Mouse (Mus musculus): ENCODE measurements around the gene Gm9758. TPM values are rescaled to one million over a fixed set of nuclear protein-coding genes. Genes with fewer than 3 reads are reported as not detected.
"Not testable (repeated sequence)": the region's sequence is repeated elsewhere in the genome, so short reads cannot be mapped to it uniquely, and the experiment has no call there.

Gm9758 gene
- total and polyA plus RNA-seq, 3 experiments = not detected

DNA sequence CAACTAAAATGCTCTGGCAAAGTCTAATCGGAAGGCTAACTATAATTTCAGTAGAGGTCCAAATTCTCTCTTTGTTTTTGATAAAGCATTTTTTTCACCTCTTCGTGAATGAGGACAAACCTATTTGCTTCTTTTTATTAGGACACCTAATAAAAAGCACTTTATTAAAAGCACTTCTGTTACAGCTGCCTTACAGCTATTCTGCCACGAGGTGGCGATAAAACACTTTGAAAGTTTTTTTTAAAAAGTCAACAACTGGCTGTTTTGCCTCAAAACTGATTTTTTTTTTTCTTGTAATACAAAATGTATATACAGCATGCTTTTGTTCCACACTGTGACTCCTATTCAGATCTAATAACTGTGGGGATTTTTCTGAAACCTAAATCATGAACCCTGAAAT lies 12.3 kb upstream of the Gm9758 start:
- H3K4me3 ChIP-seq (ENCODE audit: low read depth, low read length); DNase-seq (ENCODE audit: low spot score); H3K4me1 ChIP-seq (ENCODE audit: insufficient read depth, low read depth, low read length); ATAC-seq (ENCODE audit: extremely low read depth, insufficient number of reproducible peaks, low FRiP score, poor library complexity, severe bottlenecking); H3K9me3 ChIP-seq (replicated peaks); H3K36me3 ChIP-seq (replicated peaks); H3K27me3 ChIP-seq (ENCODE audit: insufficient read depth, low read length): not testable (repeated sequence)

DNA sequence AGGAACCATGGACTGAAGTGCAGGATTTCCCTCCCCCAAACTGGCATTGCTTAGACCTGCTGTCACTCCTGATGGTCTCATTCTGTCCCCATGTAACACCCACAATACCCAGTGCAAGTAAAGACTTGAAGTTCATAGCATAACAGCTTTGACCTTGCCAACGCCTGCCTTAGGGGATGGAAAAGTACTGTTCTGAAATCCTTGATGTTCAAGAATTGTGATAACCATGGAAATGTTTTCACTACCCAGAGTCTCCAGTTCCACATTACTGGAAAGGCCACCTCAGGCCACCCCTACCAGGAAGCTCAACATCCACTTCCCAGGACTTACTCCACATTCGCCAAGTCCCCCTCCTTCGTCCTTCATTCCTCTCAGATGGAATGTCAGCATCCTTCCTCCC lies 338 bp downstream of the Gm9758 start:
- not testable (repeated sequence) for H3K27me3 ChIP-seq (ENCODE audit: insufficient read depth, low read length); H3K36me3 ChIP-seq (replicated peaks); H3K4me3 ChIP-seq (ENCODE audit: low read depth, low read length); DNase-seq (ENCODE audit: low spot score); H3K9me3 ChIP-seq (replicated peaks); H3K4me1 ChIP-seq (ENCODE audit: insufficient read depth, low read depth, low read length); ATAC-seq (ENCODE audit: extremely low read depth, insufficient number of reproducible peaks, low FRiP score, poor library complexity, severe bottlenecking)

DNA sequence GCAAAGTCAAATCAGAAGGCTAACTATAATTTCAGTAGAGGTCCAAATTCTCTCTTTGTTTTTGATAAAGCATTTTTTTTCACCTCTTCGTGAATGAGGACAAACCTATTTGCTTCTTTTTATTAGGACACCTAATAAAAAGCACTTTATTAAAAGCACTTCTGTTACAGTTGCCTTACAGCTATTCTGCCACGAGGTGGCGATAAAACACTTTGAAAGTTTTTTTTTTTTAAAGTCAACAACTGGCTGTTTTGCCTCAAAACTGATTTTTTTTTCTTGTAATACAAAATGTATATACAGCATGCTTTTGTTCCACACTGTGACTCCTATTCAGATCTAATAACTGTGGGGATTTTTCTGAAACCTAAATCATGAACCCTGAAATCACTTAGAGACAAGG lies 11.2 kb downstream of the Gm9758 start:
- H3K4me3 ChIP-seq (ENCODE audit: low read depth, low read length); DNase-seq (ENCODE audit: low spot score); H3K4me1 ChIP-seq (ENCODE audit: insufficient read depth, low read depth, low read length); H3K9me3 ChIP-seq (replicated peaks); H3K27me3 ChIP-seq (ENCODE audit: insufficient read depth, low read length); ATAC-seq (ENCODE audit: extremely low read depth, insufficient number of reproducible peaks, low FRiP score, poor library complexity, severe bottlenecking); H3K36me3 ChIP-seq (replicated peaks): not testable (repeated sequence)

DNA sequence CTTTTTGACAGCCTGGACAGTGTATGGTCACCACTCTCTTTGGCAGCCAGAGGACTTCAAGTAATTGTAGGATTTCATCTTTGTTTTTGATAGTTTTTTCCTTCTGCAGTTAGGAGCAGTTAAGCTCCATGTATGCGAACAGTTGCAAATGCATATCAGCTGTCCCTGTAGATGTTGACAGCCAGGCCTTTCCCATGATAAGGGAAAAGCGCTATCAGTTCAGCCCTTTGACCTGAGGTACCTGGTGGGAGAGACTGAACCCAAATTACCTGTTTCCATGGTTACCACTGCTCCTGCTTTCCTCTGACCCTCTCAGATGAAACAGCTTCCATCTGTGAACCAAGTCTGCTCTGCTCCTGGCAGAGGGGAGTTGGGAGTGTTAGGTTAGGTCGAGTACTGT lies 22.5 kb downstream of the Gm9758 start:
- no peaks in the 10 kb centered on the region for H3K36me3 ChIP-seq (replicated peaks)
- ATAC-seq (ENCODE audit: extremely low read depth, insufficient number of reproducible peaks, low FRiP score, poor library complexity, severe bottlenecking) (no peak), DNase-seq (ENCODE audit: low spot score) (no peak)
- TF ChIP-seq POLR2AphosphoS5 (IDR thresholded peaks at IDR 0.05; ENCODE audit: insufficient replicate concordance, low read depth, low read length) = no peak
- no peak for TF ChIP-seq CTCF (IDR thresholded peaks at IDR 0.05; ENCODE audit: low read depth, low read length)
- no peaks in the 10 kb centered on the region for H3K9me3 ChIP-seq (replicated peaks)
- no peak overlapping the region for H3K4me3 ChIP-seq (ENCODE audit: low read depth, low read length)
- no peaks in the 10 kb centered on the region; the same call in 1 of the 2 replicates for H3K27me3 ChIP-seq (ENCODE audit: insufficient read depth, low read length)
- H3K4me1 ChIP-seq (ENCODE audit: insufficient read depth, low read depth, low read length) = no peaks in the 10 kb centered on the region

DNA sequence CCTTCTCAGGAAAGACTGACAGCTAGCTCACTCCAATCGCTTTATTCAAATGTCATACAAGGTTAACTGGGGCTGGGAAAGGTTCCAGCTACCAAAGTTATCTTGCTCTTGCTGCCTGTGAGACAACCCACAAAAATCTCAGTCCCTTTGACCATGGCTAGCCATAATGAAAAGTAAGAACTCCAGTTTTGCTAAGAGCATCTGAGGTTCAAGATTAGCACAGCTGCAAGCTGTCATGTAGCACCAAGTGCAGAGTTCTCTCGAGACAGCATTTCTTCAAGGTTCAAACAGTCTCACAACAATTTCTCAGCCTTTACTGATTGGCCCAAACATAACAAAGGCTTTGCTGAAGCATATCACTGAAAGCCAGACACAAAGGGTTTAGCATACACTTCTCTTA lies 29.4 kb downstream of the Gm9758 start:
- not testable (repeated sequence) for H3K9me3 ChIP-seq (replicated peaks); H3K4me1 ChIP-seq (ENCODE audit: insufficient read depth, low read depth, low read length); DNase-seq (ENCODE audit: low spot score); H3K27me3 ChIP-seq (ENCODE audit: insufficient read depth, low read length); H3K36me3 ChIP-seq (replicated peaks); ATAC-seq (ENCODE audit: extremely low read depth, insufficient number of reproducible peaks, low FRiP score, poor library complexity, severe bottlenecking); H3K4me3 ChIP-seq (ENCODE audit: low read depth, low read length)

Other genes starting within 250 kb of the Gm9758 start
- gene Speer4e, start 23.5 kb upstream of the Gm9758 start, total RNA-seq (2014; fragmentation: Nextera tagmentation) = not detected in 2 replicates
- 0.11 TPM in 1 of 2 replicates, not detected in the other for gene Speer4e, start 23.5 kb upstream of the Gm9758 start, total RNA-seq (2017)
- gene Speer4e, start 23.5 kb upstream of the Gm9758 start, polyA plus RNA-seq (2012) = not detected in 2 replicates
- gene Gm10354, start 64.0 kb upstream of the Gm9758 start, total RNA-seq (2014; fragmentation: Nextera tagmentation) = not detected in 2 replicates
- gene Gm10354, start 64.0 kb upstream of the Gm9758 start, total RNA-seq (2017) = 0.22 and 0.23 TPM in 2 replicates
- gene Gm10354, start 64.0 kb upstream of the Gm9758 start, polyA plus RNA-seq (2012) = not detected in 2 replicates
- gene Gm17019, start 118.1 kb upstream of the Gm9758 start, total RNA-seq (2014; fragmentation: Nextera tagmentation) = not detected in 2 replicates
- not detected in 2 replicates for gene Gm17019, start 118.1 kb upstream of the Gm9758 start, total RNA-seq (2017)
- not detected in 2 replicates for gene Gm17019, start 118.1 kb upstream of the Gm9758 start, polyA plus RNA-seq (2012)

All from G1E (cell line).